Mouse (Mus musculus): ENCODE results near the gene Spg21. TPM values are rescaled to one million over a fixed set of nuclear protein-coding genes. Genes with fewer than 3 reads are reported as not detected.

Spg21 gene
- total and polyA plus RNA-seq, 3 experiments, result 40.4 to 136 (median 43.4) TPM

DNA sequence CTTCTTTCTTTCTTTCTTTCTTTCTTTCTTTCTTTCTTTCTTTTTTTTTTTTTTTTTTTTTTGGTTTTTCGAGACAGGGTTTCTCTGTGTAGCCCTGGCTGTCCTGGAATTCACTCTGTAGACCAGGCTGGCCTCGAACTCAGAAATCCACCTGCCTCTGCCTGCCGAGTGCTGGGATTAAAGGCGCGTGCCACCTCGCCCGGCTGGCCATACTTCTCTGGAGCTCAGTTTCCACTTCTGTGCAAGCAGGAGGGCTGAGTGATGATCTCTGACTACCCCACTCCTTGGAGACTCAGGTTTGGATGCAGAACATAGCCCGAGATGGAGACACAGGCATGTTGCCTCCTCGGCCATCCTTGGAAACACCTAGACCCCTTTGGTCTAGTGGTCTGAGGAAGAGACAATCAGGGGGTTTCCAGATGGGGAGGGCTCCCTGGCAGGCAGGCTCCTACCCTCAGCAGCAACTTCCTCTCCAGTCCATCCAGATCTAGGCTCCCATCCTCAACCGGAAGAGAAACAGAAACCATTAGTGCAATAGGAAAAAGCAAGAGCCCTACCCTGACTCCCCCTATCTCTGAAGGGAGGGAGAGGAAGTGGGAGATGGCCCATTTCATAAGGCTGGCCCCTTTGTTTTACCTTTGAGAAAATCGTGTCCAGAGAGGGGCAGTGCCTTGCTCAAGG is 75.2 kb downstream of the Spg21 start (continued):
- TF ChIP-seq RAD21 (IDR thresholded peaks at IDR 0.05; ENCODE audit: low read depth, low read length), result no peak
- peak; percentile 17; the same call in 1 of the 2 replicates for TF ChIP-seq MAZ (IDR thresholded peaks at IDR 0.05; ENCODE audit: low read depth, low read length)
- peak; percentile 12; the same call in 1 of the 2 replicates for TF ChIP-seq ETS1 (conservative IDR thresholded peaks at IDR 0.05; ENCODE audit: low read depth, low read length)
- no peak for TF ChIP-seq E2F4 (IDR thresholded peaks at IDR 0.05; ENCODE audit: insufficient replicate concordance, low read depth, low read length)
- TF ChIP-seq CTCF (conservative IDR thresholded peaks at IDR 0.05 in 1 of 2, IDR thresholded peaks at IDR 0.05 in 1 of 2; ENCODE audit: low read depth in 2 of 2, low read length in 2 of 2), result no peak
- peak; percentile 77 for TF ChIP-seq ELF1 (IDR thresholded peaks at IDR 0.05; ENCODE audit: low read depth, low read length)
- TF ChIP-seq MAFK (IDR thresholded peaks at IDR 0.05; ENCODE audit: insufficient replicate concordance, low read length), result no peak
- TF ChIP-seq USF2 (conservative IDR thresholded peaks at IDR 0.05; ENCODE audit: low read depth, low read length), result no peak
- no peak for TF ChIP-seq PAX5 (IDR thresholded peaks at IDR 0.05; ENCODE audit: low read length)
- TF ChIP-seq JUN (IDR thresholded peaks at IDR 0.05; ENCODE audit: insufficient read depth, low read depth, low read length), result no peak
- no peak for TF ChIP-seq MEF2A (IDR thresholded peaks at IDR 0.05; ENCODE audit: borderline replicate concordance, low read depth, low read length)
- peak; percentile 42; the same call in 1 of the 2 replicates for TF ChIP-seq HCFC1 (IDR thresholded peaks at IDR 0.05; ENCODE audit: low read depth, low read length)
- TF ChIP-seq GABPA (IDR thresholded peaks at IDR 0.05; ENCODE audit: insufficient replicate concordance, low read depth, low read length), result no peak
- TF ChIP-seq ZKSCAN1 (IDR thresholded peaks at IDR 0.05; ENCODE audit: borderline replicate concordance, low read depth, low read length), result no peak
- no peak for TF ChIP-seq ZMIZ1 (IDR thresholded peaks at IDR 0.05; ENCODE audit: low read depth, low read length)
- peak; percentile 42 for TF ChIP-seq IRF4 (IDR thresholded peaks at IDR 0.05; ENCODE audit: low read depth, low read length)
- peak; percentile 19; the same call in 1 of the 2 replicates for TF ChIP-seq SIN3A (IDR thresholded peaks at IDR 0.05; ENCODE audit: low read length)
- no peak for TF ChIP-seq SMC3 (IDR thresholded peaks at IDR 0.05; ENCODE audit: low read depth, low read length)
- TF ChIP-seq BHLHE40 (IDR thresholded peaks at IDR 0.05; ENCODE audit: low read depth, low read length), result no peak
- peak; percentile 23; the same call in 1 of the 2 replicates for TF ChIP-seq POLR2A (IDR thresholded peaks at IDR 0.05; ENCODE audit: low read depth, low read length)
- TF ChIP-seq TCF12 (IDR thresholded peaks at IDR 0.05; ENCODE audit: low read depth, low read length), result no peak

DNA sequence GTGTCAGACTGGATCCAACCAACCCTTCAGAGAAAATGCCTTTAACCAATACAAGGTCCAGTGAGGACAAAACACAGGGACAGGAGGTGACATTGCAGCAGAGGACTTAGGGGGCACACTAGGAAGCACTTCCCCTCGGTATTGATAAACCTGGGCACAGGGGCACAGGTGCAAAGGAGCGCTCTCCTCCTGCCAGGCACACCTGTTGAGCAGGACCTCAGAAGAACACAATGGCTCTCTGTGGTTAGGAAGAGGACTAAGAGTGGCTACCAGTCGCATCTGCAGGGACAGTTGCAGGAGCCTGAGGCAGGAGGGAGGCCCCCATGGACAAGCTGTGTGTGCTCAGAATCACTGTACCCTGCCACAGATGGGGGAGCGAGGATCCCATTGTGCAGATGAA is 75.7 kb downstream of the Spg21 start:
- no peaks in the 10 kb centered on the region for H3K27me3 ChIP-seq (replicated peaks)
- no peaks in the 10 kb centered on the region for H3K79me2 ChIP-seq (replicated peaks; ENCODE audit: control insufficient read depth, extremely low read depth, insufficient read depth, poor library complexity, severe bottlenecking)
- dilution Hi-C loops (cut with MboI; ENCODE audit: extremely low pct_ligation_motif_present, extremely low pct_unique_long_range_greater_than_20kb, low sequenced_read_pairs), result no loop called here
- in situ Hi-C loops (cut with MboI; ENCODE audit: low pct_ligation_motif_present, low pct_unique_long_range_greater_than_20kb, low sequenced_read_pairs), result loop anchor here (5.0 kb wide), 1 partner anchor 41 kb away; no protein-coding TSS in a partner anchor
- peak overlapping the region; percentile 35 for H3K4me2 ChIP-seq (ENCODE audit: insufficient read depth, low read depth, poor library complexity, severe bottlenecking)
- peak overlapping the region; percentile 96 for H3K27ac ChIP-seq (ENCODE audit: insufficient read depth, low read depth)
- TF ChIP-seq RCOR1 (conservative IDR thresholded peaks at IDR 0.05; ENCODE audit: low read depth, low read length) (no peak), ETS1 (conservative IDR thresholded peaks at IDR 0.05; ENCODE audit: low read depth, low read length) (no peak), CHD2 (IDR thresholded peaks at IDR 0.05; ENCODE audit: low read length) (0 out of 2 replicates have a peak, but pooled peaks have one; percentile 3), BHLHE40 (IDR thresholded peaks at IDR 0.05; ENCODE audit: low read depth, low read length) (peak; percentile 28; the same call in 1 of the 2 replicates)
- H3K36me3 ChIP-seq (replicated peaks in 1 of 2; ENCODE audit: control insufficient read depth in 1 of 2, insufficient read depth in 1 of 2, low read length in 1 of 2), result no peaks in the 10 kb centered on the region
- peaks cover 6% of the 10 kb centered on the region for H3K9me3 ChIP-seq (replicated peaks; ENCODE audit: low read length)
- peaks cover 23 to 74% of the 10 kb centered on the region in 2 experiments for H3K4me1 ChIP-seq (ENCODE audit: control insufficient read depth in 1 of 2, insufficient read depth in 2 of 2)
- peak overlapping the region; percentile 42; the same call in 1 of the 2 replicates for H3K9ac ChIP-seq (ENCODE audit: insufficient read depth, low read depth)
- DNase-seq (ENCODE audit: extremely low read depth), result peak; percentile 43
- peak overlapping the region in 2 of 3 experiments; percentile 21 to 40 for H3K4me3 ChIP-seq (replicated peaks in 1 of 3; ENCODE audit: low read depth in 2 of 3, low read length in 2 of 3, poor library complexity in 1 of 3)

Other genes starting within 250 kb of the Spg21 start
- not detected in 2 replicates for gene Cilp, start 195.8 kb upstream of the Spg21 start, total RNA-seq (2012; rRNA removed)
- not detected in 2 replicates for gene Cilp, start 195.8 kb upstream of the Spg21 start, total RNA-seq (2014; rRNA removed)
- gene Cilp, start 195.8 kb upstream of the Spg21 start, polyA plus RNA-seq (2012; ENCODE audit: insufficient read length, low read depth), result not detected in 2 replicates
- 31.1 and 31.8 TPM in 2 replicates for gene Clpx, start 166.7 kb upstream of the Spg21 start, total RNA-seq (2012; rRNA removed)
- 45.6 and 51.4 TPM in 2 replicates for gene Clpx, start 166.7 kb upstream of the Spg21 start, total RNA-seq (2014; rRNA removed)
- 34.5 TPM in 2 replicates for gene Clpx, start 166.7 kb upstream of the Spg21 start, polyA plus RNA-seq (2012; ENCODE audit: insufficient read length, low read depth)
- 14.5 and 16.3 TPM in 2 replicates for gene Pdcd7, start 114.8 kb upstream of the Spg21 start, total RNA-seq (2012; rRNA removed)
- gene Pdcd7, start 114.8 kb upstream of the Spg21 start, total RNA-seq (2014; rRNA removed), result 12.8 and 13.1 TPM in 2 replicates
- gene Pdcd7, start 114.8 kb upstream of the Spg21 start, polyA plus RNA-seq (2012; ENCODE audit: insufficient read length, low read depth), result 20.6 and 24.0 TPM in 2 replicates
- gene Ubap1l, start 99.9 kb upstream of the Spg21 start, total RNA-seq (2012; rRNA removed), result 0.13 TPM in 1 of 2 replicates, not detected in the other
- gene Ubap1l, start 99.9 kb upstream of the Spg21 start, total RNA-seq (2014; rRNA removed), result not detected in 2 replicates
- gene Ubap1l, start 99.9 kb upstream of the Spg21 start, polyA plus RNA-seq (2012; ENCODE audit: insufficient read length, low read depth), result not detected in 2 replicates
- not detected in 2 replicates for gene Kbtbd13, start 69.3 kb upstream of the Spg21 start, total RNA-seq (2012; rRNA removed)
- not detected in 2 replicates for gene Kbtbd13, start 69.3 kb upstream of the Spg21 start, total RNA-seq (2014; rRNA removed)
- not detected in 2 replicates for gene Kbtbd13, start 69.3 kb upstream of the Spg21 start, polyA plus RNA-seq (2012; ENCODE audit: insufficient read length, low read depth)
- gene Rasl12, start 62.4 kb upstream of the Spg21 start, total RNA-seq (2012; rRNA removed), result 0.08 and 0.13 TPM in 2 replicates
- gene Rasl12, start 62.4 kb upstream of the Spg21 start, total RNA-seq (2014; rRNA removed), result 0.09 TPM in 1 of 2 replicates, not detected in the other
- not detected in 2 replicates for gene Rasl12, start 62.4 kb upstream of the Spg21 start, polyA plus RNA-seq (2012; ENCODE audit: insufficient read length, low read depth)
- gene Slc51b, start 38.0 kb upstream of the Spg21 start, total RNA-seq (2012; rRNA removed), result not detected in 2 replicates
- not detected in 2 replicates for gene Slc51b, start 38.0 kb upstream of the Spg21 start, total RNA-seq (2014; rRNA removed)
- not detected in 2 replicates for gene Slc51b, start 38.0 kb upstream of the Spg21 start, polyA plus RNA-seq (2012; ENCODE audit: insufficient read length, low read depth)
- gene Mtfmt, start 25.2 kb upstream of the Spg21 start, total RNA-seq (2012; rRNA removed), result 18.1 and 21.3 TPM in 2 replicates
- 23.9 and 26.3 TPM in 2 replicates for gene Mtfmt, start 25.2 kb upstream of the Spg21 start, total RNA-seq (2014; rRNA removed)
- 26.2 and 26.3 TPM in 2 replicates for gene Mtfmt, start 25.2 kb upstream of the Spg21 start, polyA plus RNA-seq (2012; ENCODE audit: insufficient read length, low read depth)
- not detected in 2 replicates for gene Ankdd1a, start 59.2 kb downstream of the Spg21 start, total RNA-seq (2012; rRNA removed)
- gene Ankdd1a, start 59.2 kb downstream of the Spg21 start, total RNA-seq (2014; rRNA removed), result not detected in 2 replicates
- gene Ankdd1a, start 59.2 kb downstream of the Spg21 start, polyA plus RNA-seq (2012; ENCODE audit: insufficient read length, low read depth), result not detected in 2 replicates
- 13.9 and 16.8 TPM in 2 replicates for gene Plekho2, start 119.1 kb downstream of the Spg21 start, total RNA-seq (2012; rRNA removed)
- 7.2 and 7.9 TPM in 2 replicates for gene Plekho2, start 119.1 kb downstream of the Spg21 start, total RNA-seq (2014; rRNA removed)
- gene Plekho2, start 119.1 kb downstream of the Spg21 start, polyA plus RNA-seq (2012; ENCODE audit: insufficient read length, low read depth), result 33.8 and 37.1 TPM in 2 replicates
- gene Pif1, start 126.2 kb downstream of the Spg21 start, total RNA-seq (2012; rRNA removed), result 12.2 and 15.7 TPM in 2 replicates
- gene Pif1, start 126.2 kb downstream of the Spg21 start, total RNA-seq (2014; rRNA removed), result 11.2 and 13.3 TPM in 2 replicates
- 12.3 and 14.5 TPM in 2 replicates for gene Pif1, start 126.2 kb downstream of the Spg21 start, polyA plus RNA-seq (2012; ENCODE audit: insufficient read length, low read depth)
- 0.13 TPM in 1 of 2 replicates, not detected in the other for gene Rbpms2, start 168.7 kb downstream of the Spg21 start, total RNA-seq (2012; rRNA removed)
- not detected in 2 replicates for gene Rbpms2, start 168.7 kb downstream of the Spg21 start, total RNA-seq (2014; rRNA removed)
- 0.34 and 0.95 TPM in 2 replicates for gene Rbpms2, start 168.7 kb downstream of the Spg21 start, polyA plus RNA-seq (2012; ENCODE audit: insufficient read length, low read depth)
- gene Oaz2, start 207.1 kb downstream of the Spg21 start, total RNA-seq (2012; rRNA removed), result 30.2 and 30.9 TPM in 2 replicates
- 35.3 and 38.9 TPM in 2 replicates for gene Oaz2, start 207.1 kb downstream of the Spg21 start, total RNA-seq (2014; rRNA removed)
- gene Oaz2, start 207.1 kb downstream of the Spg21 start, polyA plus RNA-seq (2012; ENCODE audit: insufficient read length, low read depth), result 55.7 and 61.4 TPM in 2 replicates